Mouse (Mus musculus) right cerebral cortex, adult 2 months (tissue): ENCODE measurements around the gene Ank2.
"Not testable (repeated sequence)": the region's sequence is repeated elsewhere in the genome, so short reads cannot be mapped to it uniquely, and the experiment has no call there.

ENCODE experiments used
- DNase-seq, 2 experiments: peaks; one replicate each; pipeline ENCODE4 v3.0.0; 2021 to 2022; ENCODE audit warnings: low spot score in 2 of 2

The Ank2 gene

DNA sequence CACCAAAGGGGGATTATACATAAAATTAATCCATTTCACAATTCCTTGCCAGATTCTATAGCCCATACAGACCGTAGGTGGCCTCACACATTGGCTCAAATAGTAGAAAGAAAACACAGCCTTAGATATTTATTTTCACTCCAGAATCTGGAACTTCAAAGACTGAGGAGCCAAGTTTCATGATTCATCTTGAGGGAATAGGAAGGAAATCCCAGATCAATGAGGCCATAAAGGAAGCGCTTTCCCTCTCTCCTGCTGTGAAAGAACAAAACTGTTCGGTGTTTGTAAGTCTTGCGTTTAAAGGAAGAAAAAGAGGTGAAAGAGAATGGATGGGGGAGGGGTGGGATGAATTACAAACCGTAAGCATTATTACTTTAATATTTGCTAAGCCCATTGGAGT lies 137.8 kb downstream of the Ank2 start:
- DNase-seq, result no peak

DNA sequence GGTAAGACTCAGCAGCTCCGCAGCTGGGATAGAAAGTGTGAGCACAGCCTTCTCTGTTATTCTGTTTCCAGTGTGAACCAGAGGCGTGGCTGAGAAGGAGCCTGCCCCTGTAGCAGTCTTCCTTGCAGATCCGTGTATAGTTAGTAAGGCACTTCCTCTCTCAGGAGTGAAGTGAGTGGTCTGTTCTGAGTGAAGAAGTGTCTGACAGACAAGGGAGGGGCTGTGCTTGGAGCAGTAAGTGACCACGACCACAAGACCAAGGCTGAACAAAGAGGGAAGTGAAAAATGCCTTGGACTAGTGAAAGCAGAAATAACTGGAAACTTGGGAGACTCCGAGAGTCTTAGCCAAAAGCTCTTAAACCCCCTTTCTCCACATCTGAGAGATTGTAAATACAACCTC lies 143.9 kb downstream of the Ank2 start:
- no peak for DNase-seq

DNA sequence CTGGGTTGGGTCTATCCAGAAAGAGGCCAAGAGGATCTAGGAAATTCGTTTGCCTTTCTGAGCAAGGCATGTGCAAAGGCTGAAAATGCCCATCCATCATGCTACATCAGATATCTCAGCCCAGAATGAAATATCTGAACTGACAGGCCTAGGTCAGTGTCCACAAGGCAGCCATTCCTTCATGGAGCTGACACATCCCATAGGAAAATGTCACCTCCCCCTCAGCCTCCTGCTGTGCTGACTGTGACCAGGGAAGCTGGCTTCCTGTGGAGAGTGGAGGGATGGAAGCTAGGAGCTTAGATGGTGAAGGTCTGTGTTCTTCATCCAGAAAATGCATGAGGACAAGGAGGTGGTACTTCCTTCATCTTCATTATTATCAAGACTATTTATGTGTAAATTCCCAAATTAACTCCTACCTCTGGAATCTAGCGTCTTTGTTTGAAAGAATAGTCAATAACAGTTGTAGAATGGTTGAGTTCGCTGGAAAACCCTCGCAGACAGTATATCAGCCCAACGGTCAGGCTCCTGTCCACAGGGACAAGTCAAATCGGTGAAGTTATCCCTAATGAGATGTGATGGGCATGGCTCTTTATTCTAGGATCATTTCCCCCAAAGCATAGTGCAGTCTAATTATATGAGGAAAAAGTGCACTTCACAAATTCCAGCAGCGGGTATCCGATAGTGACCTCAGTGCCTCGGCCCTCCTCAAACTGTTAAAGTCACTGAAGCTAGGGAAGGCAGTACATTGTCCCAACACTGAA lies 148.4 kb downstream of the Ank2 start:
- DNase-seq, result no peak

DNA sequence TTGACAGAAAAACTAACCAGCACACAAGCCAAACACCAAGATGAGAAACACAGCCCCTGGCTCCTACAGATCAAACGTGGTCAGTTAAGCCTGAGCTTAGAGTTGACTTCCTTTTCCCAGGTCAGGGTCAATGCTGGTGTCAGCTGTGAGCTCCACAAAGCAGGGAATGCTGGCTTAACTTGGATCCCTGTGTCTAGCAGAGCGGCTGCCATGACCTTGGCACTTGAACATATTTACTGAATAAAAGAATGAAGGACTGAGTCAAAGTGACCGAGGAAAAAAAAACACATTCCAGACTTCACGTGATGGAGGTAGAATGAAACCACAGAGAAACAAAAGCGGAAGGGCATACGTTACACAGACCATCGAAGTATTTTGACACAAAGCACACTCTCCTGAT lies 150.2 kb downstream of the Ank2 start:
- no peak for DNase-seq

DNA sequence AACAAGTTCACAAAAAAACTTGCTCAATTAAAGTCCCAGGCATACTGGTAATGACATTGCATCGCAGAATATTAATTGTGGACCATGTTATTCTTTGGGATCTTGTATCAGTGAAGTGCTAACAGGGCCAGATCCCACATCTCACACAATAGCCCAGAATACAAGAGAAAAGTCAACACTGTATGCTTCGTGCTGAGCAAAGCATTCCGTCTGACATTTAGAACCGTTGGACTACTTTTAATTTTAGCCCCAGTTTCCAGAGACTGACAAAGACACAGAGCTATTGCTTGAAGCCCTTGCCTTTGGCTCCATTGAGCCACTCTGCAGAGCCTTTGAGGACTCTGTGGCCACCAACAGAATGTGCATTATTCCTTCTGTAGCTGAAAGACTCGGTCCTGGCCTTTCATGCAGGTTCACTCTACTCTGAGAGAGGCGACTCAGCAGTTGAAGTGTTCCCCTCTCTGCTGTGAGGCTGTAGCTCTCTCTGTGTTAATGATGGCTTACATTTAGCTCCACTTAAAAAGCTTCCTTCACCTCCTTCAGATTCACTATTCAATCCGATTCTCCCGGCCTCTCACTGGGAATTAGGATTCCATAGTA lies 153.2 kb downstream of the Ank2 start:
- DNase-seq, result no peak

DNA sequence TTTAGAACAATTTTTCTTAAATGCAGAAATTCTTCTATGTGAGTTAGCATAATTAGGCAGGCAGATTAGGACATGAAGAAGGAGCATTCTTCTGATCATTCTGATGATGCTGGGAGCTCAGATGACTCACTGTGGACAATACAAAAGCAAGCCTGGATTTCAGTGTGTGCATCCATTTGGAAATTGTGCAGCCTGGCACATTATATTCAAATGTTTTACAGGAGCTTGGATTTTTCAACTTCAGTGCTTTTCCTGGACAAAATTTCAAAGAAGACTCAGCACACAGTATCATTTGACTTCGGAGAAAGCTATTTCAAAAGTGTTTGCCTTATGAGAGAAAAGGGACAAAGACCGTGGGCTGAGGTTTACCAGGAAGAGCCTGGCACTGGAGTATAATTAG lies 157.8 kb downstream of the Ank2 start:
- DNase-seq, result no peak

DNA sequence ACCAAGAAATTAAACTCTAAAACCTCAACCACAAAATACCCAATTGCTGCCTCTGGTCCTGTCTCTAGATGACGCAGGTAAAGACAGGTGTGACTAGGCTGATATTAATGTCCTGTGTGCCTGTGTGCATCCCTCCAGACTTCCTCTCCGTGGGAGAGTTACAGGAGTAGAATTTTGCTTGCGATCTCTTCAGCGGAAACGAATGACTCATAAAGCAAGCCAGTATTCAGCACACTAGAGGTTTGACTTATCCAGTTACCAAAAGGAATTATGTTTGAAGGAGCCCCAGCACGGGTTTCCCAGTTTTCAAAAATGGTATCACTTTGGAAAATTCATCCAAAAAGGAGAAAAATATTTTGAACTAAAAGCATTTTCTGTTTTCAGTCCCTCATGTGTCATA lies 164.3 kb downstream of the Ank2 start:
- DNase-seq, result no peak

DNA sequence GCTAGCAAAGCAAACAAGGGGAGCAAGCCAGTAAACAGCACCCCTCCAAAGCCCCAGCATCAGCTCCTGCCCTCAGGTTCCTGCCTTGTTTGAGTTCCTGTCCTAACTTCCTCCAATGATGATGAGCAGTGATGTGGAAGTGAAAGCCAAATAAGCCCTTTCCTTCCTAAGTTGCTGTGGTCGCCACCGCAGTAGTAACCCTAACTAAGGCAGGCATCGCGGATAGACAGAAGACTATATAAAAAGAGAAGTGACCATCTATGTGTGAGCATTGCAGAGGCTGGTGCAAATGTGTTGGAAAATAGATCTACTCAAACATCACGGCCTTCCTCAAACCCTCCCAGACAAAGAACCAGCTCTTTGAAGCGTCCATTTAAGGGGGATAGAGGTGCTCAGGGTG lies 167.6 kb downstream of the Ank2 start:
- DNase-seq, result no peak

DNA sequence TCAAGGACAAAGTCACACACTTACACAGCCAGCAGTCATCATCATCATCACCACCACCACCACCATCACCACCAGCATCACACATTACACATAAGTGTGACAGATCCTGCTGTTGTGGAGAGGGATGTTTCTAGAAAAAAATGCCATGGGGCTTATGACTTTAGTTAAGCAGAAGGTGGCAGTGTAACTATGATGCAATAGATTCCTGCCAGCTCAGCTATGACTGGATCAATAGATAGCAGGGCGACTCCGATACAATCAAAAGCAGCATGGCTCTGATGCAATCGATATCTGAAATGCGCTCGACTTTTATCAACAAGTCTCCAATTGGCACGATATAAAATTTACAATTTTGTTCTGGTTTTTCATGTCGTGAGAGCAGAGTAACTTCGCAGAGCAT lies 172.8 kb downstream of the Ank2 start:
- no peak for DNase-seq

DNA sequence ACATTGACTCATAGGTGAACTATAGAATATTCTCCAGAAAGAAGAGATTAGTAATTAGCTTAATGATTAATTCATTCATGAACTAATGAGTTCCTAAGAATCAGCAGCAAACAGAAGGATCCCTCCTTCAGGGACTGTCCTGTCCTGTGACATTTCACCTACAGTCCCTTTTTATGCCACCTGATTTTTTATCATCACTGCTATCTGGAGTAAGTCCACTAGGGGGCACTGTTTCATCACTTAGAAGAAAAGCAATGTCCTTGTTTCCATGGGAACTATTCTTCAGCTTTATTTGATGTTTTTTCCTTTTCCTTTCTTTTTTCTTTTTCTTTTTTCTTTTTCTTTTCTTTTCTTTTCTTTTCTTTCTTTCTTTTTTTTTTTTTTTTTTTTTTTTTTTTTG lies 176.3 kb downstream of the Ank2 start:
- peak in 1 of 2 experiments; percentile 69 for DNase-seq

DNA sequence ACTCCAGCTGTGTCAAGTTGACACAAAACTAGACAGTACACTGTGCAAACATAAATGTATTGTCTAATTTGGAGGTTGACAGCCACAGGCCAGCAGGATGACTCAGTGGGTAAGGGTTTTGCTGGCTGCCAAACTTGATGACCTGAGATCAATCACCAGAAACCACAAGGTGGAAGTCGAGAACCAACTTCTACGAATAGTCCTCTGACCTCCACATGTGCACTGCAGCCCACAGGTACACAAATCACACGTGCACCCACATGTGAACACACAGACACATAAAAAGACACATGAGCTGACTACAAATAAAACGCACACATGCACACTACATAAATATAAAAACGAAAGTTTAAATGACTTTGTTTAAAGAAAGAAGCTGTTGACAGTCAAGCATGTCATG lies 177.5 kb downstream of the Ank2 start:
- no peak for DNase-seq

DNA sequence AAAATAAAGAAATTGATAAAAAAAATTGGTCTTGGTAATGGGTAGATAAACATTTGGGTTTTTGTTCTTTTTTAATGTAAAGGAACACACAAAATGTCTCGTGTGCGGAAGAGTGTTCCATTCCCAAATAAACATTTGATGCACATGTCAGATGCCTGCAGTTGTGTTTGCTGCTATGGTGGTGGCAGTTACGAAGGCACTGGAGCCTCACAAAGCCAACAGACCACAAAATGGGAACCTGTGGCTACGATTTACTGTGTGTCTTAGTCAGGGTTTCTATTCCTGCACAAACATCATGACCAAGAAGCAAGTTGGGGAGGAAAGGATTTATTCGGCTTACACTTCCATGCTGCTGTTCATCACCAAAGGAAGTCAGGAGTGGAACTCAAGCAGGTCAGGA lies 178.1 kb downstream of the Ank2 start:
- DNase-seq, result not testable (repeated sequence)

DNA sequence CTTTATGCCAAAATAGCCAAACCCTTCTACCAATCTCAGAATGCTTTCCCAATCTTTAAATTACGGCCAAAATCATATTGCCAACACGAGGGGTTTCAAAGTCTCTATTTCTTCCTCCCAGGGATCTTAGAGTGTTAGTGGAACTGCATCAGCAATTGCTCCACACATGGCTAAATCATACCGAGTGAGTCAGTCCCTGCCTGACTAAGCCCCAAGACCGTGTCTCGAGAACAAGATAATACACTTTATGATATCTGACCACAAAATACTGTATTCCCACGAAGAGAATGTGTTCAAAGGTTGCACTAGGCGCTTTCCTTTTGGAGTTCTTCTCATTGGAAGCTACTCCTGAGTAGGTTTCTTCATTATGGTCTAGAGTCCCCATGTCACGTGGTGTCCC lies 178.8 kb downstream of the Ank2 start:
- DNase-seq, result no peak

DNA sequence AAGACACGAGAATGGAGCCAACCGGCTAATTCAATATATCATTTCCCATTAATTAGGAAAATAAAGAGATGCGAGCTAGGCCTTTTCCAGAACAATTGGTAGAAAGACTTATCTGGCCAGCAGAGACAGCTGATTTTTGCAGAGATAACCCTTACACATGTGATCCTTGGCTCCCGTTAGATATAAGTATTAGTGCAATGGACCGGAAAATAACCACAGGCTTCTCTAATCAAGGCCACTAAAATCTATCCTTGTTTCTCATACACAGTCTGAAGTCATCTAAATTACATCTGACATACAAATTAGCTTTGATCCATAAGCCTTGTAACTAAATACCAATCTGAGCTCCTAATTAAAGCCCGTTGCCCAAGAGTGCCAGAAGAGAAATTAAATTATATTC lies 181.5 kb downstream of the Ank2 start:
- no peak for DNase-seq

DNA sequence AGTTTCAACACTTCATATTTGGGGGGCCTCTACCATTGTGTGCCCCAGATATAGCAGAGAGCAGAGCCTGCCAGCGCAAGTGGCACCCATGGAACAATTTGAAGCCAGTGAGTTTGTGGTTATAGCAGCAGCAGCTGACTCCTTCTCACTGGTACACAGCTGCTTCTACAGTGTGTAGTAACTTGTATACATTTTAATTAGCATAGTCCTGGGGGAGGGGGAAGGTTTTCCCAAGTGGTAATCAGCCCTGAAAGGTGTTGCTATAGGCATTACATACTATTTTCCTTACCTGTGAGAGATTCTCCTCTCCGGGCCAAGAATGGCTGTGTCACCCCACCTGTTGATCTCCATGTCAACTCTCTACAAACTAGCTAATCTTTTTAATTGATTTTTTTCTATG lies 182.4 kb downstream of the Ank2 start:
- DNase-seq, result no peak

DNA sequence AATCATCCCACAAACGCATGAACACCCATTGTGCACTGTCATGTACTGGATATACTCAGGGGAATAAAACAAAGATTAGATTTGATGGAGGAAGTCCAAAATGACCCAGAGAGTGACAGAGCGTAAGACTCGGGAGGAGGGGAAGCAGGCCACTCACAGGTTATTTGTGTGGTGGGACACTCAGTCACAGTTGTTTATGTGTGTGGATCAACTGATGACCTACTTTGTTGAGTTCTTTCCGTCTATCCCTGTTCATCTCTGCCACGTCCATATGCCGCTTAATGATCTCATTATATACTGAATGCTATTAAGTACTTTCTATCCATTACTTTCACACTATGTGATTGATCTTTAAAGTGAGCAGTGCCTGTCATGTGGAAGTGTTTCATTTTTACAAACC lies 187.6 kb downstream of the Ank2 start:
- no peak for DNase-seq

DNA sequence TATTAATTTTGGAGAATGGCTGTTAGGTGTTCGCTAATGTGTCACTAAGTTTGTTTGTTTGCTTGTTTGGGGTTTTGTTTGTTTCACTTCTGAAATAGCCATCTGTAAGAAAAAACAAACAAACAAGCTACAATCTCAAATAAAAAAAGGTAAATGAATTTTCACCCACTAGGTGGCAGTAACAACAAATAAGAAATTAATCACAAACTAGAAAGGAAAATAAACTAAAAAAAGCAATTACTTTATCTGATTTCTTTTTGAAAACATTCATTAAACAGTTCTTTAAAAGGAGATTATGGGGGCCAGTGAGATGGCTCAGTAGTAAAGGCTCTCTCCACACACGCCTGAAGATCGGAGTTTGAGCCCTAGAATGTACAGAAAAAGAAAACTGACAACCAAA lies 189.1 kb downstream of the Ank2 start:
- no peak for DNase-seq

DNA sequence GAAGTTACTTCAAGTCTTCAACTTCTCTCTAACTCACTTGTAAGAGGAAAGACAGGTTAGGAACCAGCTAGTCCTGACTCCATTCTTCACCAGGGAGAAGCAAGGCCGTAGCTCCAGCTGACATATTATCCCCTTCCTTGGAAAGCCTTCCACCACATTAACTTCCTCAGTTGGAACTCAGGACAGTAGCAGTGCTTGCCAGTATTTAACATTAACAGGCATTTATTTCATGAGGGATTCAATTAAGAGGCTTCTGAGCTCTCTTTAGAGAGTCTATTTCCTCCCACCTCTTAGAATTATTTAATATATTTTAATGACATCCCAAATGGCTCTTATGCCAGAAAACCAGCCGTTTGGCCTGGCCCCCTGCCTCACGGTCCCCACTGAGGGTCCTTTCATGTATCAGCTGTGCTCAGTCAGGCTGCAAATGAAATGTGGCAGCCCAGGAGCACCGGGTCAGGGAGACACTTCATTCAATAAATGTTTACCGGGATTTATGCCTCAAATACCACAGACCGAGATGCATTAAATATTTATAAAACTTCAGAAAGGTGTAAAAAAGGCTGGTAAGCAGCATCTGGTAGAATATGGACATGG lies 195.1 kb downstream of the Ank2 start:
- no peak for DNase-seq

DNA sequence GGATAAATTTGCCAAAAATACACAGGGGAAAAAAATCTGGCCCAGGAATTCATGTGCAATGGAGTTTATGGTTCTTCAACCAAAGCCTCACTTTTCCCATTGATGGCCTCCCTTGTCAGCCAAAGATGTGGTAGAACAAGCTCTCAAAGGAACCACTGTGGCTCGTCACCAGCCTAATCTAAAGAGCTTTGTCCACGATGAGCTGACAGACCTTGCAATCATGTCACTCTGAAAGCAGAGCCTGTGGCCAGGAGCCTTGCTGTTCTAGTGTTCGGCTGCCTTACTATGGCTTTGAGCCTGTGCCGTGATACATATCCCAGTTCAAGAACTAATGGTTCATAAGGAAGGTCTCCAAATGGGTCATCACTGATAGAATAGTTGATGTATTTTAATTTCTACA lies 196.1 kb downstream of the Ank2 start:
- no peak for DNase-seq

DNA sequence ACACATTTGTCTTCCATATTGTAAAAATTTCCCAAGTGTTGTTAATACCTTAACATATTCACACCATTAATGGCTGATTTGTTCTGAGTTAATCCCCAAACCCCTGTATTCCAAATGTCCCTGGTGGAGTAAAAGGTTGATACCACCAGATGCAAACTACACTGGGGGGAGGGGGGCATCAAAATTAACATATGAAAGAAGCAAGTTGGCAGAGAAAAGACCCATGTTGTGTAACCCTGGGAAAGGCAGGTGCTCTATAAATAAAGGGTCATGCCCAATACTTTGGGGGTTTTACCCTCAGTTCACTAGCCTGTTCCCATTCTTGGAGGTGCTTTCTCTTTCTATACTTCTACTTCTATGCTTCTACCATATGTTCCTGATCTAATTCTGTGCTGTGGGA lies 198.4 kb downstream of the Ank2 start:
- no peak for DNase-seq

DNA sequence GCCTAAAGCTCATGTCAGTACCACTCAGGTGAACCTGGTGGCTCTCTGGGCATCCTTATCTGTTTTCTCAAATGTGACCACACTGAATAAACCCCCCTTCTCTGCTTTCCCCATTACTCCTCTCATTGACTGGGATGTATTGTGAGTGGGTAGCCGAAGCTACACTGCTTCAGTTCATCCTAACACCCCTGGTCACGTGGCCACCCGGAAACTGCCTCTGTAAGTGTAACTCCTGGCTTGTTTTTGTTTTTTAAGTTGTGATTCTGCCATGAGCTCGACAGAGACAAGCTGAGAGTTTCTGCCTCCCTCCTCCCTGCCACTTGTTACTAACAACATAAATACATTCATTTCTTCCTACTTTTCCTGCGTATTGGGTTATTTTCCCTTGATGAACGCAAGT lies 203.2 kb downstream of the Ank2 start:
- DNase-seq, result no peak

DNA sequence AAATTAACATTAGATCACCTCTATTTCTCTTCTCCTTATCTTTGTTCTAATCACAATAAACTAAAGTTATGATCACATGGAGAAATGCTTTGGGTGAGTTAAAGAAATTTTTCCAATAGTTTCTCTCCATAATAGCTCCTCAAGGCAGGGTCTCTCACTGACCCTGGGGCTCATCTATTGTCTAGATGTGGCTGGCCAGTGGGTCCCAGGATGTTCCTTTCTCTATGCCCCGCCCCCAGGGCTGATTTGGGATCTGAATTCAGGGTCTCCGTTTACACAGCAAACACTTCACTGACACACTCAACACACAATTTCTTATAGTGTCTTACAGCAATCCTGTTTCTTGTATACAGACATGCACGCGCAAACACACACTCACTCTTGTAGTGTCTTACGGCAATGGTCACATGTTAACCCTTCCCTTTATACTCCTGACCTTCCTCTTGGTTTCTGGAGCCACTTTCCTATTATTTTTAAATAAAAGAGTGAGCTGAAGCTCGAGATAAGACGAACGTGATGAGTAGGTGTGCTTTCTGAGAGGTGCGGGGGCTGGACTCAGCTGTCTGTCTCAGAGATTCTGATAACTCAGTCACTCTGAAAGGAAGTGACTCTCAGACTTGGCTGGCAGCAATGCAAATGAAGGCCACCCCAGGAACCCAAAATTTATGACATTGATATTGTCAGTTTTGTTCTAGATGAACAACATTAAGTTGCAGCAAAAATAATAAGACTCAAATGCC lies 204.4 kb downstream of the Ank2 start:
- no peak for DNase-seq

DNA sequence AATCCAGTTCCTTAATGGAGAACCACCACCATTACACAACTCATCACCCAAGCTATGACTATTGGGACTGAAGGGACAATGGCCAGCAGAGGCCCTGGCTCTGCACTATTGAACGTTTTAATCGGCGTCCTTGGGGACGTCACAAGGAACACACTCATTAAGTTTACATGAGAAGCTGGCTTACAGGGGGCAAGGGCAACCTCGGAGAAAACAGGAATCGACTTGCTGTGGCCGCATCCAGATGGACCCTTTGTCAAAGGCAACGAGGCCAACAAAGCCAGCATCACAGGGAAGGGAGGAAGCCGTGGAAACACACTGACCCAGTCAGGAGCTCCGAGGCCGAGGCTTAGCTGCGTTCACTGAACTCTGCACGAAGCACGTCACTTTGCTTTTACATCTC lies 205.1 kb downstream of the Ank2 start:
- DNase-seq, result no peak
